Mouse (Mus musculus): ENCODE data around the gene Scn2a. TPM values are rescaled to one million over a fixed set of nuclear protein-coding genes. Genes with fewer than 3 reads are reported as not detected.
"Not testable (repeated sequence)": the region's sequence is repeated elsewhere in the genome, so short reads cannot be mapped to it uniquely, and the experiment has no call there.

The Scn2a gene
- total RNA-seq, 2 experiments from 2014 or later, result 342 to 345 TPM

- intact Hi-C loops (cut with DNase I), result no loop called here
- peak in 1 of 2 experiments; percentile 52 for DNase-seq (ENCODE audit: low spot score in 2 of 2)
Observed at GRCm38 (mm10) chr2:65685151-65685550, 64.6 kb downstream of the Scn2a start.

- peak; percentile 67 to 79 for DNase-seq (ENCODE audit: low spot score in 2 of 2)
- intact Hi-C loops (cut with DNase I), result no loop called here
Observed at GRCm38 (mm10) chr2:65690456-65691184, 70.0 kb downstream of the Scn2a start.

- intact Hi-C loops (cut with DNase I), result no loop called here
- DNase-seq (ENCODE audit: low spot score in 2 of 2), result no peak
Observed at GRCm38 (mm10) chr2:65694485-65694884, 73.9 kb downstream of the Scn2a start.

- no peak for DNase-seq (ENCODE audit: low spot score in 2 of 2)
Observed at GRCm38 (mm10) chr2:65695061-65695460, 74.5 kb downstream of the Scn2a start.

GRCm38 (mm10) chr2:65700246-65700645, 79.7 kb downstream of the Scn2a start:
- DNase-seq (ENCODE audit: low spot score in 2 of 2), result peak in 1 of 2 experiments; percentile 37
- intact Hi-C loops (cut with DNase I), result no loop called here

More at GRCm38 (mm10) chr2:65695061-65695460, 74.5 kb downstream of the Scn2a start:
- intact Hi-C loops (cut with DNase I), result no loop called here

GRCm38 (mm10) chr2:65701175-65701574, 80.6 kb downstream of the Scn2a start:
- DNase-seq (ENCODE audit: low spot score in 2 of 2), result peak; percentile 19 to 36
- intact Hi-C loops (cut with DNase I), result no loop called here

GRCm38 (mm10) chr2:65722219-65722800, 101.7 kb downstream of the Scn2a start:
- no peak for DNase-seq (ENCODE audit: low spot score in 2 of 2)
- intact Hi-C loops (cut with DNase I), result no loop called here

- intact Hi-C loops (cut with DNase I), result no loop called here
- DNase-seq (ENCODE audit: low spot score in 2 of 2), result no peak
Observed at GRCm38 (mm10) chr2:65745400-65745799, 124.8 kb downstream of the Scn2a start.

GRCm38 (mm10) chr2:65782442-65782841, 161.9 kb downstream of the Scn2a start:
- intact Hi-C loops (cut with DNase I), result no loop called here
- no peak for DNase-seq (ENCODE audit: low spot score in 2 of 2)

GRCm38 (mm10) chr2:65783392-65783791, 162.8 kb downstream of the Scn2a start:
- no peak for DNase-seq (ENCODE audit: low spot score in 2 of 2)
- intact Hi-C loops (cut with DNase I), result no loop called here

GRCm38 (mm10) chr2:65792516-65792915, 171.9 kb downstream of the Scn2a start:
- intact Hi-C loops (cut with DNase I), result loop anchor here (5.0 to 10.0 kb wide), 2 partner anchors 250 to 392 kb away; no protein-coding TSS in a partner anchor
- peak; percentile 15 to 34 for DNase-seq (ENCODE audit: low spot score in 2 of 2)

- peak; percentile 9 to 36 for DNase-seq (ENCODE audit: low spot score in 2 of 2)
- intact Hi-C loops (cut with DNase I), result loop anchor here (5.0 to 10.0 kb wide), 2 partner anchors 249 to 391 kb away; no protein-coding TSS in a partner anchor
Observed at GRCm38 (mm10) chr2:65793593-65793992, 173.0 kb downstream of the Scn2a start.

- intact Hi-C loops (cut with DNase I), result no loop called here
- DNase-seq (ENCODE audit: low spot score in 2 of 2), result no peak
Observed at GRCm38 (mm10) chr2:65801054-65801709, 180.6 kb downstream of the Scn2a start.

GRCm38 (mm10) chr2:65806556-65806955, 186.0 kb downstream of the Scn2a start:
- DNase-seq (ENCODE audit: low spot score in 2 of 2), result no peak
- intact Hi-C loops (cut with DNase I), result no loop called here

GRCm38 (mm10) chr2:65811203-65811602, 190.6 kb downstream of the Scn2a start:
- intact Hi-C loops (cut with DNase I); DNase-seq (ENCODE audit: low spot score in 2 of 2): not testable (repeated sequence)

Other genes starting within 250 kb of the Scn2a start
- gene Scn3a, start 53.1 kb upstream of the Scn2a start, total RNA-seq (2021), result 10 to 100 TPM; 45.4 to 45.7 TPM
- 10 to 100 TPM; 89.3 to 90.8 TPM for gene Csrnp3, start 225.0 kb downstream of the Scn2a start, total RNA-seq (2021)